Mouse (Mus musculus): ENCODE measurements around the gene Snip1. TPM values are rescaled to one million over a fixed set of nuclear protein-coding genes. Genes with fewer than 3 reads are reported as not detected.
A peak's percentile ranks its signal among the peaks of the same experiment; 100 is the strongest.

The Snip1 gene
- 17.1 and 17.8 TPM in 2 replicates for total RNA-seq (2021)
- long read RNA-seq, experiment 1, transcript Snip1-201 (4 exons, 2,345 nt), result major isoform, 15 of 18 reads
- long read RNA-seq, experiment 1, partial matches to known transcripts, result 2 of 18 reads
- long read RNA-seq, experiment 1, other reads (novel, unspliced or antisense), result 1 of 18 reads
- long read RNA-seq, experiment 2, transcript Snip1-201 (4 exons, 2,345 nt), result major isoform, 7 of 11 reads
- long read RNA-seq, experiment 2, partial matches to known transcripts, result 4 of 11 reads
- long read RNA-seq, experiment 2, other reads (novel, unspliced or antisense), result 0 of 11 reads

DNA sequence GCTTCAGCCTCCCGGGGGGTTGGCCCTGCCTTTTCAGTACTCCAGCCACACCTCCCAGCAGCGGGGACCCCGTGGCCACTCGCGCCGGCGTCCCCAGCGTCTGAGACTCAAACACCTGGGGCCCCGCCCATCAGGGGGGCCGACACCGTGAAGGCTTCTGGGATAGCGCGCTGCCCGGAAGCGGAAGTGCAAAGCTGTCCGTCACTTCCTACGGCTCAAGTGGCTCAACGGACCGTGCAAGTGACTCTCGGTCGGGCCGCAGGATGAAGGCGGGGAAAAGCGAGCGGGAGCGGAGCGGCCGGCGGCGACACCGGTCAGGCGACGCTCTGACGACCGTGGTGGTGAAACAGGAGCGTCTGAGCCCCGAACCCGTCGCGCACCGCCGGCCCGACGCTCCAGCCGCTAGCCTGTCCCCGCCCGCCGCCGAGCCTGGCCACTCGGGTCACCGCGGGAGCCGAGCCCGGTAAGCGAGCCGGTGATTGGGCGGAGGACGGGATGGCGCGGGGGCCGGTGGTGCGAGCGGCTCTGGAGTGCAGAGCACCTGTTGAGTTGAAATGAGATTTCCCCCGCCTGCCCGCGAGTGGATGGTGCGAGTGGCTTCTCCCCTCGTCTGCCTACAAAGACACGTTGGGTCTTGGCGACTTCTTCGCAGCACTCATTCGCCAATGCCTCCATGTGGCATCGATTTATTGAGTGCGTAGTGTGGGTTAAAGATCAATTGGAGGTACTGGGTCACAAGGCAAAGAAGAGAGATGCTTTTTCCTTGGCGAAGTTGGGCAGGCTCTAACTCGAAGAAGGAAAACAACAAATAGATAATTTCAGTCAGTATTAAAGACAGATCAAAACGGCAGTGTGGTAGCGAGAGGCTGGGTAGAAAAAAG is at the start of gene Snip1:
TSS of gene Snip1 (plus strand) at position 183 of the 881 bp plus-strand sequence.
- DNase-seq, result peak; percentile 96

DNA sequence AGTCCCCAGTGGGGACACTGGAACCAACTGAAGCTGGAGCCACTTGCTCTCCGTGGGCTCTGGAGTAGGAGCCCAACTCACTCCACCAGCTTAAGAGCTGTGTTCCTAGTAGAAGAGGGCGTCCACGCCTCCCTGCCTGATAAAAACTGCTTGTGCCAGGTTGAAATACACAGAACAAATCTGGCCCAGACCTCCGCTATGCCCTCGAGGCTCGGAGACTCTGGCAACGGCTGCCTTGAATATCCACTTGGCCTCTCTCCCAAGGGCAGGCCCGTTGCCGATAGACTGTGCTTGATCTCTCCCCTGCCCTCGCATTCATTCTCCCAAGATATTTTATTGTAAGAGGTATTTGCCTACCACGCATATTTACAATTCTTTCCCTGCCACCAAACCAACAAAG is 49.0 kb upstream of the Snip1 start:
- peak; percentile 88 for DNase-seq

DNA sequence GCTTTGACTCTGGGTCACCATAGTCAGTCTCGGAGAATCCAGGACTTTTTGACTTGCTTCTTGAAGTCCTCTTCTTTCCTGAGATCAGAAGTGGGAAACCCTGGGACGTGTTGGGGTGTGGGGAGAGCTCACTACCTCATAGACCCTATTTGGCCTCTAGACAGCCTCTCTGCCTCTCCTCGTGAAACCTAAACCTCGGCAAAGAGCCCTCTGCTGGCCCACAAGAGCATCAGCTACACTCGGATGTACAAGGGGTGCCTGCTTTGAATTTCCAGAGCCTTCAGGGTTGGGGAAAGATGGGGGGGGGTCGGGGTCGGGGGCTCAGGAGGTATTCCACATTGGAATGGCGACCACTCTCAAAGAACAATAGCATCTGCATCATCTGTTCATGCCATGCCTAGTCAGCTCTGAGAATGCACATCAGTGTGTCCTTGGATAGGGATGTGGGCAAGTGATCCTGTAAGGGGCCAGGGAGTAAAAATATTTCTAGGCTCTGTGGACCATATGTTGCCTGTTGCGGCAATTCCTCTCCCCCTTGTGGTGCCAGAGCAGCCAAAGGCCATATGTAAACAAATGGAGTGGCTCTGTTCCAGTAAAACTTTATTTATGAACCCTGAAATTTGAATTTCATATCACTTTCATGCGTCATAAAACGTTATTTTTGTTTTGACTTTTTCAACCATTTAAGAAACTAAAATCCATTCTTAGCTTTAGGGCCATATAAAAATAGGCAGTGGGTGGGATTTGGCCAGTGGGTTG is 45.5 kb upstream of the Snip1 start:
- DNase-seq, result no peak

DNA sequence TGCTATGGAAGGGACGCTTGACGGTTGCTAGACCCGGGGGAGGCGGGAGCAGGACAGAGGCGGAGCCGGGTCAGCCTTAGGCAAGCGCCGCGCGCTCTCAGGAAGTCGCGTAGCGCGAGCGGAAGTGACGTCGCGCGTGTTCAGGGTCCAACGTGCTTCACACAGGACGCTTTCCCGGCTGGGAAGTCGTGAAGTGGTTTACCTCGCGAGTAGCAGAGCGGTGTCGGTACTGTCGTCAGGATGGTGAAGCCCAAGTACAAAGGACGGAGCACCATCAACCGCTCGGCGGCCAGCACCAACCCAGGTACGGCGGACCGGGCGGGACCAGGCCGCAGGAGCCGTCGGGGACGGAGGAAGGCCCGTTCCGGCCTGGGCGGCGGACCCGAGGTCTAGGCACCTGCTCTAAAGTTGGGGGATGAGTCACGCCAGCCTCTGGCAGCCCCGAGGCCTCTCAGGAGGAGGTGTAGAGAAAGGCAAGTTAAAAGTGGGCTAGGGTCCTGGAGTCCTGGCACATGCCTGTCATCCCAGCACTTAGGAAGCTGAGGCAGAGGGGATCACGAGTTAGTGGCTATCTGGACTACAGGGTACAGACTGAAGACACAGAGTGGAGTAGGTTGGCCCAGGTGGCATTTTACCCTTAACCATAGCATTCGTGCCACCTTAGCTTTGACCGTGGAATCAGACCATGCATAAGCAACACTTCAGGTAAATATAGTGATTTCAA is 36.4 kb upstream of the Snip1 start:
- peak; percentile 97 for DNase-seq

DNA sequence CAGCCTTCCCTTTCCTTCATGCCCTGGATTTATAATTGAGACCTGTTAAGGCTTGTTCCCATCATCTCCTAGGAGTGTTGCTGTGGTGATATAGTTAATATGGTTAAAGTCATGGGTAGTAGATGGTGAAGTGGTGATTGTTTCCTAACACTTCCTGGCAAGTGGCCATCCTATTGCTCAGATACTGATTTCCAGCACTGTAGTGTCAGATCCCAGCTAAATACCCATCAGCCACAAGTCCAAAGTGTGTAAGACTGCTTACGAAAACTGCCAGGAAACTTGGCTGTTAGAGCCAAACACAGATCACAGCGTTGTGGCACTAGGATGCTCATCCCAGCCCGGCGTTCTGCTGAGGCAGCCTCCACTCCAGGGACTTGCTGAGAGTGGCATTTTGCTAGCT is 32.1 kb upstream of the Snip1 start:
- DNase-seq, result peak; percentile 41

DNA sequence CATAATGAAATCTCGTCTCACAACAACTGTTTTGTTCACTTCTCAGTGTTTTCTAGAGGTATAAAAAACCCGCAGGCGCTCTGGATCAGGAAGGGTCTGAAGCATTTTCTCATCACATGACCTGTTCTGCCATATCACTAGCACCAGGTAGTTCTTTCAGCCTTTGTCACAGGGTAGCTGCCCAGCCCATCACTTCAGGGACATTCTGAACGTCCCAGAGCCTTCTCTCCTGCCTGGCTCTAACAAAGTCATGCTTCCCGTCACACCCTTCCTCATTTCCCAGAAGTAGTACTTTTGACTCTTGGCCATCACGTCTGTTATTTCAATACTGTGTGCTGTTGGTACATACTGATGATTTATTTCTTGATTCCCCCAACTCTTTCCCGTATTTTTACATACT is 22.0 kb upstream of the Snip1 start:
- DNase-seq, result no peak

DNA sequence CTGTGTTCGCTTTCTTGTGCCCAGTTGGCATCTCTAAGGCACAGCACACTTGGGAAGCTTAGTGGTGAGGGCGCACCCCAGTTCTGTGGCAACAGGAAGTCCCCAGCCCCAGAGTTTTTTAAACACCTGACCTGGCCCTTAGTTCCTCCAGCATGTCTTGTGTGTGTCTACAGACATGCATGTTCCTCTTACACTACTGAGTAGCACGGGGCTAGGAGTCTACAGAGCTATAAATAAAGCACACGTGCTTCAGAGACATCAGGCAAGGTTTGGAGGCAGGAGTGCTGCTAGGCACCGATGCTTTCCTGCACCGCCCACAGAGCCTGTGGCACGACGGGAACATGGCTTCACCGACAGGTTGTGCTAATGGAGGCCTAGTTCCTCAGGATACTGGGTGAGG is 11.1 kb upstream of the Snip1 start:
- DNase-seq, result no peak

DNA sequence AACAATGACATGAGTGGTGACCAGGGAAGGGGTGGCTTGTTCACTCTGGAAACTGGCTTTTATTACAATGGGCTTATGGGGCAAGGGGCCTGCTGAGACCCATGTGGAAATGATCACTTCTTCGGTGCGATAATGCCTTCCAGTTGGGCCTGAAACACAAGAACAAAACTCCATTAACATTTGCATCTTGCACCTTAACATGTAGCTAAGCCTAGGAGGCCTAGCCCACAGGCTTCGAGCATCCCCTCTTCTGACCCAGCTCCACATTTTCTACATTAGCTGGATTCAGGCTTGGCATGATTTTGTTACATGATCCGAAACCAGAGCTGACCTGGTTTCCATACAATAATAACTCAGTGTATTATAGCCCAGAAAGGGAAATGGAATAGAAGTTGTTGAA is 10.0 kb upstream of the Snip1 start:
- DNase-seq, result no peak

DNA sequence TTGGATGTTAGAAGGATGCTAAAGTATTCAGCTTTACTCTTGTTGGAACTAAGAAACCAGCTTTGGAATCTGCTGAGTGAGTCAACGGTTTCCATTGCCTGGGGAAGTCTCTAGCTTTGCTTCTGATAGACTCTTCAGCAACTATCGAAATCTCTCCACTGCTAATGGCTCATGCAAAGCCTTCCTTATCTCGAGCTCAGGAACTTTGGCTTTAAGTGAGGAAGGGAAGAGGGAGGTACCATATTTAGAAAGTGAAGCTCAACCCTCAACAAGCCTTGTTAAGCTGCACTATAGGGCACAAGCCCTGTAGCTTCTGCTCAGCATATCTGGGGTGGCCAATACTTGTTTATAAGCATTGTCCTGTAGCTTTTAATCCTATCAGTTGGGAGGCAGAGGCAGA is 9.2 kb upstream of the Snip1 start:
- DNase-seq, result no peak

DNA sequence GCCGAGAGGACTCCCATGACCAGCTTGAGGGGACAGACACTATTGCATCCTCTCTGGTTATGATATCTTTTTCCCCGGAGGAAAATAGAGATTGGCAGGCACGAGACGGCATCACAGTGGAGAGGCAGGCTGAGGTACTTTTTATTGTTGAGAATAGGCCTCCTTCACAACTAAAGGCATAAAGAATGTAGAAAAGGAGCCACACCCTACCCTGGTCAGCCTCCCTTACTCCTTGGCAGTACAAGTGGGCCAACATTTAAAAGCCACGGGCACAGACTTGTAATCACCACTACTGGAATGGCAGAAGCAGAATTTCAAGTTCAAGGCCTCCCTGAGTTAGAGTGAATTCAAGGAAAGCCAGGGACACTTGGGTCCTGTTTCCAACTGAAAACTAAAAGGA is 8.4 kb upstream of the Snip1 start:
- DNase-seq, result no peak

DNA sequence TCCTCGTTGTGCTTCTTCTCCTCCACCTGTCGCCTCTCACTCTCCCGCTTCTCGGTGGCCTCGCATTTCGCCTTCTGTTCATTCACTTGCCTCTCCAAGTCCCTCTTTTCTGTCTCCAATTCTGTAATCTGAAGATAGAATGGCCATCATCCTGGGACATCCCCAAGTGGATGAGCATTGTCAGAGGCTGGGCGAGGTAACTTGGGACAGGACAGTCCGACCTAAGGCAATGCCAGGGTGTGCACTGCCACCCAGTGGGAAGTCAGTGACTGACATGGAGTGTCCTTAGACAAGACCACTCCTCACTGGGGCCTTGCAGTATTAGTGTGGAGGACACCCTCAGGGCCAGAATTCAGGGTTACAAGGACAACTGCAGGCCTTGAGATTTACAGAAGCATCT is 7.4 kb upstream of the Snip1 start:
- peak; percentile 85 for DNase-seq

DNA sequence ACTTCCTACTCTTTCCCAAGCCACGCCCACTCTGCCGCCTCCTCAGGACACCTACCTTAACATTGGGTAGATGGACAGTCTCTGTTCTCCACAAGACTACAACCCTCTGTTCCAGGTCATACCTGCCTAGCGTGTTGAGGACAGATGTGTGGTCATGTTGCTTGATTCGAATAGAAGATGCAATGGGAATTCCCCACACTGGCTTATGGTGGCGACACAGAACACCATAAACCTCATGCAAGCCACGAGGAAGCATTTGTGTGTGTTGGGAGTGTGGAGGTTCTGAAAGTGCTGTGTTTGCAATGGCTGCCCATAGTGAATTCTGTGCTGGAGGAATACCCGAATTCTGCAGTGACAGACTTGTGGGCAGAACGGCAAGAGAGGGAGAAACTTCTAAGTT is 2.6 kb upstream of the Snip1 start:
- DNase-seq, result no peak

DNA sequence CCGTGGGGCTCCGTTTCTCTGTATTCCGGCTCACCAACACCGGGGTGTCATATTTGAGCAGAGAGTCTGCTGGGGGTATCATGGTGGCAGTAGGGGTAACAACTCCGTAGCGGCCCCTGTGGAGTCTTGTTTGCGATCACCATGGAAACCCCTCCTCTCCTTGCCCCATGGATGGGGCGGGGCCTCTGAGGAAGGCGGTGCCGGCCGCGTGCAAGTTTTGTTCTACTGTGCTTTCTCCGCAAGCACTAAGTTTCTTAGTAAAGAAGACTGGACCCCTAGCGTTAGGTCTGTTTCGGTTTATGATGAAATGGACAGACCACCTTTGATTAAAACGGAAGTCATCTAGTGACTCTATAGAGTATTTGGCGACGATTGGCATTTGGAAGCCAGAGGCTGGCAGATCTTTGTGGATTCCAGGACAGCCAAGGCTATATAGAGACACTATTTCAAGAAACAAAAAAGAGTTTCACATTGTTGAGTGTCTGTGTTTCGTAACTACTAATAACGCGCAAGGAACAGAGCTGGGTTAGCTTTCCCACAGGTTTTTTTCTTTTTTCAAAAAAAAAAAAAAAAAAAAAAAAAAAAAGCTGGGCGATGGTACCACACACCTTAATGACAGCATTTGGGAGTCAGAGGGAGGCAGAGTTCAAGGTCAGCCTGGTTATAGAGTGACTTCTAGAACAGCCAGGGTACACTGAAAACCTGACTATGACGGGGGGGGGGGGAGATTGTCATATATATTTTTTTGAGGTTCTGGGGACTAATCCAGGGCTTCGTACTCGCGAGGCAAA is 760 bp upstream of the Snip1 start, which contains the start of gene Dnali1:
TSS of gene Dnali1 (minus strand) at position 187 of the 791 bp plus-strand sequence.
- peak; percentile 79 for DNase-seq

DNA sequence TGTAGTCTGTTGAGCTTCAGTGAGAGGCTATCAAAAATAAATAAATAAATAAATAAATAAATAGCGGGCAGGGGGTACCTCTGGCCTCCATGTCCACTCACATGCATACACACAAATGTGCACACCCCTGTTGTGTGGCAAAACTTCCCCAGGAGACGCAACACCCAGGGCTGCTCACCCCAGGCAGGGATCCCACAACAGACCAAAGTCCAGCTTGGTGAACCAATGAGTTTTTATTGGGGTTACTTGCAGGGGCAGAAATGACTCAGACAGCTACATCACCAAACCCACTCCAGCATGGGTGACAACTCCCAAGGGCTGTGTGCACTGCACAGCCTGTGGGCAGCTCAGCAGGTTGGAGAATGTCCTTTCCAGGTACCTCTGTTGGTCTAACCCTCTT is 11.2 kb downstream of the Snip1 start:
- DNase-seq, result no peak

DNA sequence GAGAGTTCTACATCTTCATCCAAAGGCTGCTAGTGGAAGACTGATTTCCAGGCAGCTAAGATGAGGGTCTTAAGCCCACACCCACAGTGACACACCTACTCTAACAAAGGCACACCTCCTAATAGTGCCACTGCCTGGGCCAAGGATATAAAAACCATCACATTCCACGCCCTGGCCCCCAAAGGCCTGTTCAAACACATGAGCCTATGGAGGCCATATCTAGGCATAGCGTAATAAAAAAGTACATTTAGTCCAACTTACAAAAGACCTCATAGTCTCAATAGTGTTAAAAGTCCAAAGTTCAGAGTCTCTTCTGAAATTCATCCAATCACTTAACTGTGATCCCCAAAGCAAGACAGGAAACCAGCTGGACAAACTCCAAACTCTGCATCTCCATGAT is 12.2 kb downstream of the Snip1 start:
- no peak for DNase-seq

DNA sequence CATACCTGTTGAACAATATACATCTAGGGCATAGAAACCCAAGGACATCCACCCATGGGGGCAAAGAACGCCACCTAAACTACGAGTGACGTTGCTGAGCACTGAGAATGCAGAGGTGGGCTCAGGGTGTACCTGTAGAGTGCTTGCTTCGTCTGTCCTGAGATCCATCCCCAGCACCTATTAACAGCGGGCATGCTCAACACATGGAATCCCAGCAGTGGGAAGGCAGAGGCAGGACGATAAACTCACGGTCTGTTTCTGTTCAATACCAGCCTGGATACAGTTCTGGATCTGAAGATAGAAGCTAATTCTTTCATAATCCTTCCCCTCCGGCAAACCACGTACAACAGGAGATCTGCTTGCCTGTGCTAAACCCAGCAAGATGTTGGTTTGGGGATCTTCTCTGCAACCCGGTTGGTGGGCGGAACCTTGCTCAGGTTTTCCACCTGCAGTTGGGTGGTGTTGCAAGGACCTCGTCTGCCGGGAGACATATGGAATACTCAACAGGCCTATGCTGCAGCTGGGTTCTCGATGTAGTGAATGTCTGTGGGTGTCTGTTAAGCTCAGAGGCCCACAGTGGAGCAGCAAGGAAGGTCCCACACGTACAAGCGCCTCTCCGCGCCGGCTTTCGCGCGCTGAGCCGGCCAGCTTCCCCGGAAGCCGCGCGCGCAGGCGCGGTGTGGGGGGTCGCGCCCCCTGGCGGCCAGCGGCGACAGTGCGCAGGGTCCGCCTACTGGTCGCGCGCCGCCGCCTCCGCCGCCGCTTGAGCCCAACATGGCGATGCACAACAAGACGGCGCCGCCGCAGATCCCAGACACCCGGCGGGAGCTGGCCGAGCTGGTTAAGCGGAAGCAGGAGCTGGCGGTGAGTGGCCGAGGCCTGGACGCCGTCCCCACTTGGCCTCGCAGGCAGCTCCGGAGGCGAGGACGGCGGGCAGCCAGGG is 18.2 kb downstream of the Snip1 start, which contains the start of gene Meaf6:
TSS of gene Meaf6 (plus strand) at position 732 of the 943 bp plus-strand sequence.
- peak; percentile 95 for DNase-seq

DNA sequence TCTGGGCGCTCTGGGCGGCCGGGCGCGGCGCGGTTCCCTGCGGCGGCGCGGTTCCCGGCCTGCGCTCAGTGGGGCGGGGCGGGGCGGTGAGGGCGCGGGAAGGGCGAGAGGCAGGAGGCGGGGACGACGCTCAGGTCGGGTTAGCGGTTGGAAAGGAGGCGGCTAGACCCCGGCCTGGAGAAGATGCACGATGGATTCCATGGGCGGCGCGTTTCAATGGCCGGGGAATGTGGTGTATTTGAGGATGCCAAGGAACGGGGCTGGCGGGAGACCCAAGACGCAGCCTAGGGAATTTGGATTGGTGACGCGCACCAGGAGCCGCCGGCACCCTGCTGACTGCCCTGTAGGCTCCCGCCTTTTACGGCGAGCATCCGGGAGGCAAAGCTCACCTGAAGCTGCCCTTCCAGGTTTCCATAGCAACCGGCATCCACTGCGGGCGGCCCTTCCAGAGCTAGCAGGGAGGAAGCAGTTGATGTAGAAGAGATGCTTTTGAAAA is 18.9 kb downstream of the Snip1 start:
- peak; percentile 87 for DNase-seq

DNA sequence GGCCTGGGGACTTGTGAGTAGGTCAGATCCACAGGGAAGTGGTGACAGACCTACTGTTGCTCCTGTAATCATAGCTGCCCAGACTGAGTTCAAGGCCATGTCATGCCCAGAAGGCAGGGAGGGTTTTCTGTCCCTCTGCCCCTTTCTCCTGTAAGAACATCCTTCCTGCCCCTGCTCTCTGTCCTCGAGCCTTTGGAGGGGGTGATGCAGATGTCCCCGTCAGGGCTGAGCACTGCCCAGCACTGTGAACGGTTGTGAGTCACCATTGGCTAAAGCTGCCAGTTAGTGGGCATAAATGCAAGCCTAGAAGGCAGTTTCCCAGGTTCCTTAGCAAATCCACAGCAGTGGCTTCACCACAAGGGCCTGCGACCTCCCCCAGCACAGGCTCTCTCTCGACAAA is 26.6 kb downstream of the Snip1 start:
- DNase-seq, result peak; percentile 51

DNA sequence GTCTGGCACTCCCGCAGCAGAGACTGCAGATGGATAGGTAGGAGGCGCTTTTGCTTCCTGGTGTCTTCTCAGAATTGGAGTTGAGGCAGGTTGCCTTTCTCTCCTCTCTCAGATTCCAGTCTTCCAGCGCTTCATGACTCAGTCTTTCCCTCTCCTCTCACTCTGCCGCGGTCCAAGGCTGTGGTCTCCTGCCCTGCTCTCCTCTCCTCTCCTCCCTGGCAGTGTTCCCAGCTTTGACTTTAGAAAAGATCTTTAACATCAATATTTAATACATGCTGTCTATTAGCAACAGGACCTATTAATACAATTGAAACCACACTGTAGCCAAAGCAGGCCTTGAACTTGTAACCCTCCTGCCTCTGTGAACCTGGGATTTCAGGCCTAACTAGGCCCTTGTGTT is 29.6 kb downstream of the Snip1 start:
- DNase-seq, result peak; percentile 64

DNA sequence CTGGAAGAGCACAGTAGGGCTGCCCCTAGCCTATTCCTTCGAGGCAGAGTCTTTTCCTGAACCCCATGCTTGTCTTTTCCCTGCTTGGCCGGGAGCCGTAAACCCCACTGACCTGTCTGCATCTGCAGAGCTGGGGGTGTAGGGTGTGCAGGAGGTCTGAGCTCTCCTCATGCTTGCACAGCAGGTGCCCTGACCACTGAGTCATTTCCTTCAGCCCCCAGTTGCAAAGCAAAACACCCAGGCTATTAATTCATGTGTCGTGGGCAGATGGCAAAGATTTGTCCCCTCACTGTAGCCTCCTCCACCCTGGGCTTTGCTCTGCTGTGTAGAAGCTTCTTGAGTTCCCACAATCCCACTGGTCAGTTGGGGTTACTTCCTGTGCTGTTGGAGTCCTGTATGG is 30.9 kb downstream of the Snip1 start:
- no peak for DNase-seq

Measured in adrenal gland, postnatal 14 days (tissue).